Mouse (Mus musculus): ENCODE results near the gene Ltb4r1.
A peak's percentile ranks its signal among the peaks of the same experiment; 100 is the strongest.

Ltb4r1 gene

GRCm38 (mm10) chr14:55745861-55746237 lies 19.9 kb upstream of the Ltb4r1 start:
- DNase-seq (ENCODE audit: low spot score in 2 of 2): no peak

- no peak for DNase-seq (ENCODE audit: low spot score in 2 of 2)
Measured at GRCm38 (mm10) chr14:55747051-55747847, 18.5 kb upstream of the Ltb4r1 start.

GRCm38 (mm10) chr14:55757566-55757965 lies 8.2 kb upstream of the Ltb4r1 start:
- no peak for DNase-seq (ENCODE audit: low spot score in 2 of 2)

- DNase-seq (ENCODE audit: low spot score in 2 of 2): no peak
Measured at GRCm38 (mm10) chr14:55758363-55758784, 7.4 kb upstream of the Ltb4r1 start, which contains the start of gene Cideb. TSS of gene Cideb (minus strand) at chr14:55758458.

- peak; percentile 63 to 80 for DNase-seq (ENCODE audit: low spot score in 2 of 2)
Measured at GRCm38 (mm10) chr14:55760156-55760555, 5.6 kb upstream of the Ltb4r1 start.

- DNase-seq (ENCODE audit: low spot score in 2 of 2): no peak
Measured at GRCm38 (mm10) chr14:55761163-55761562, 4.6 kb upstream of the Ltb4r1 start, which contains the start of gene Ltb4r2. TSS of gene Ltb4r2 (plus strand) at chr14:55761428.

- no peak for DNase-seq (ENCODE audit: low spot score in 2 of 2)
Measured at GRCm38 (mm10) chr14:55762001-55762821, 3.6 kb upstream of the Ltb4r1 start.

- no peak for DNase-seq (ENCODE audit: low spot score in 2 of 2)
Measured at GRCm38 (mm10) chr14:55763166-55763565, 2.6 kb upstream of the Ltb4r1 start.

GRCm38 (mm10) chr14:55767519-55768414 lies 2.0 kb downstream of the Ltb4r1 start:
- peak; percentile 45 to 57 for DNase-seq (ENCODE audit: low spot score in 2 of 2)

- DNase-seq (ENCODE audit: low spot score in 2 of 2): no peak
Measured at GRCm38 (mm10) chr14:55768555-55768954, 2.8 kb downstream of the Ltb4r1 start.

- DNase-seq (ENCODE audit: low spot score in 2 of 2): no peak
Measured at GRCm38 (mm10) chr14:55769087-55769703, 3.4 kb downstream of the Ltb4r1 start.

- DNase-seq (ENCODE audit: low spot score in 2 of 2): no peak
Measured at GRCm38 (mm10) chr14:55776711-55777110, 10.9 kb downstream of the Ltb4r1 start.

- DNase-seq (ENCODE audit: low spot score in 2 of 2): no peak
Measured at GRCm38 (mm10) chr14:55777176-55777575, 11.4 kb downstream of the Ltb4r1 start.

- no peak for DNase-seq (ENCODE audit: low spot score in 2 of 2)
Measured at GRCm38 (mm10) chr14:55777806-55778205, 12.0 kb downstream of the Ltb4r1 start.

- DNase-seq (ENCODE audit: low spot score in 2 of 2): no peak
Measured at GRCm38 (mm10) chr14:55778686-55779085, 12.9 kb downstream of the Ltb4r1 start.

GRCm38 (mm10) chr14:55779656-55780055 lies 13.9 kb downstream of the Ltb4r1 start:
- DNase-seq (ENCODE audit: low spot score in 2 of 2): no peak

- DNase-seq (ENCODE audit: low spot score in 2 of 2): no peak
Measured at GRCm38 (mm10) chr14:55780736-55781135, 15.0 kb downstream of the Ltb4r1 start.

- DNase-seq (ENCODE audit: low spot score in 2 of 2): peak; percentile 29 to 60
Measured at GRCm38 (mm10) chr14:55781310-55781709, 15.5 kb downstream of the Ltb4r1 start.

- no peak for DNase-seq (ENCODE audit: low spot score in 2 of 2)
Measured at GRCm38 (mm10) chr14:55782361-55782960, 16.7 kb downstream of the Ltb4r1 start.

GRCm38 (mm10) chr14:55783171-55783957 lies 17.6 kb downstream of the Ltb4r1 start:
- no peak for DNase-seq (ENCODE audit: low spot score in 2 of 2)

Measured in urinary bladder, adult 18-20 months (tissue).